Mouse (Mus musculus) ES-E14 (cell line): ENCODE results near the gene Bsn.

ENCODE experiments used
- CHD2 ChIP-seq: IDR thresholded peaks from 2 replicates; pipeline ENCODE4 v1.6.1; 2014; ENCODE audit warnings: mild to moderate bottlenecking, low read depth, low read length, inconsistent platforms
- HCFC1 ChIP-seq: IDR thresholded peaks from 2 replicates; pipeline ENCODE4 v1.6.1; 2012; ENCODE audit warnings: low read length, inconsistent platforms, borderline replicate concordance; ENCODE audit not compliant: insufficient read depth
- ZC3H11A ChIP-seq: IDR thresholded peaks from 2 replicates; pipeline ENCODE4 v1.6.1; 2012; ENCODE audit warnings: low read depth, mild to moderate bottlenecking, inconsistent platforms, low read length, borderline replicate concordance
- ZNF384 ChIP-seq: IDR thresholded peaks from 2 replicates; pipeline ENCODE4 v1.6.1; 2012; ENCODE audit warnings: low read depth, low read length, inconsistent platforms

DNA sequence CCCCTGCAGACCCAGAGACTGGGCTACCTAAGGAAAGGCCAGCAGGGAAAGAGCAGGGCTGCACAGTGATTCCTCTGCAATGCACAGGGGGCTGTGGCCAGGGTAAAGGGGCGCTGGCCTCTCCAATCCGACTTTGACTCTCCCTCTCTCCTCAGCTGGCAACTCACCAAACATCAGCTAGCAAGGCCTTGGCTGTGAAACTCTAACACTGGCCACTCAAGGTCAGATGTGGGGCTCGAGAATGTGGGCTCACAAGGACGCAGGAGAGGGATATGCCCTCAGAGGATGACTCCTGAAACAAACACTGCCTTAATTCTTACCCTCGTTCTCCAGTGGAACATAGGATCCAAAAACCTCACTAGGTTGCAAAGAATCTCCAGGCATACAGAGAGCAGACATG lies 11.8 kb downstream of the Bsn start:
- TF ChIP-seq CHD2 (no peak), ZC3H11A (no peak), HCFC1 (no peak), ZNF384 (no peak)
